Mouse (Mus musculus) mouse embryonic stem cell (cell line): ENCODE data around the gene Ccr1l1.

Source experiments
- in situ Hi-C, 2 experiments: fragments of 300-500 bp; cut with MboI; formaldehyde crosslinking; loops; 1 replicate in 1 of 2; 3 replicates in 1 of 2; pipeline ENCODE4 v1.14.3; 2019 to 2020; ENCODE audit warnings: low sequenced_read_pairs in 2 of 2, low pct_unique_long_range_greater_than_20kb in 1 of 2, mixed read lengths in 1 of 2; ENCODE audit not compliant: unreplicated experiment in 1 of 2

Ccr1l1 gene

GRCm38 (mm10) chr9:123931761-123932700 lies 46.2 kb downstream of the Ccr1l1 start:
- in situ Hi-C loops, result no loop called here

GRCm38 (mm10) chr9:123930926-123931325 lies 47.3 kb downstream of the Ccr1l1 start:
- in situ Hi-C loops, result no loop called here

GRCm38 (mm10) chr9:123930476-123930875 lies 47.7 kb downstream of the Ccr1l1 start:
- in situ Hi-C loops, result no loop called here

GRCm38 (mm10) chr9:123929936-123930335 lies 48.3 kb downstream of the Ccr1l1 start:
- in situ Hi-C loops, result no loop called here

GRCm38 (mm10) chr9:123928759-123929246 lies 49.4 kb downstream of the Ccr1l1 start:
- in situ Hi-C loops, result no loop called here

- in situ Hi-C loops, result no loop called here
Measured at GRCm38 (mm10) chr9:123928118-123928758, 50.0 kb downstream of the Ccr1l1 start.

- in situ Hi-C loops, result no loop called here
Measured at GRCm38 (mm10) chr9:123927281-123927960, 50.8 kb downstream of the Ccr1l1 start.
